Mouse (Mus musculus) limb, embryonic 13.5 days (tissue): ENCODE data around the gene Kmo. TPM values are rescaled to one million over a fixed set of nuclear protein-coding genes. Genes with fewer than 3 reads are reported as not detected.
A peak's percentile ranks its signal among the peaks of the same experiment; 100 is the strongest.

Experiments used
- ATAC-seq: fragments of 200-750 bp; cut with Nextera tagmentation; 2 replicates; pipeline ENCODE4 v1.8.0; 2017; ENCODE audit warnings: low read depth, moderate number of reproducible peaks, moderate TSS enrichment; ENCODE audit not compliant: low FRiP score
- H3K27ac ChIP-seq: fragments of 300-500 bp; sonication (generic); 2 replicates; pipeline ENCODE4 v1.5.1; 2015; ENCODE audit warnings: inconsistent platforms, mild to moderate bottlenecking, moderate library complexity
- H3K27me3 ChIP-seq: fragments of 300-500 bp; sonication (generic); 2 replicates; pipeline ENCODE4 v1.6.1; 2015; ENCODE audit warnings: mild to moderate bottlenecking, inconsistent platforms
- H3K36me3 ChIP-seq: fragments of 300-500 bp; sonication (generic); 2 replicates; pipeline ENCODE4 v1.6.1; 2015; ENCODE audit warnings: inconsistent platforms, mild to moderate bottlenecking, moderate library complexity
- H3K4me1 ChIP-seq: fragments of 300-500 bp; sonication (generic); 2 replicates; pipeline ENCODE4 v1.6.1; 2015; ENCODE audit warnings: inconsistent platforms
- H3K4me2 ChIP-seq: fragments of 300-500 bp; sonication (generic); replicated peaks from 2 replicates; pipeline ENCODE4 v1.6.1; 2015; ENCODE audit warnings: inconsistent platforms, mild to moderate bottlenecking, moderate library complexity
- H3K4me3 ChIP-seq: fragments of 300-500 bp; sonication (generic); 2 replicates; pipeline ENCODE4 v1.5.1; 2015; ENCODE audit warnings: moderate library complexity, mild to moderate bottlenecking, inconsistent platforms
- H3K9ac ChIP-seq: fragments of 300-500 bp; sonication (generic); 2 replicates; pipeline ENCODE4 v1.6.1; 2015; ENCODE audit warnings: mild to moderate bottlenecking, inconsistent platforms
- H3K9me3 ChIP-seq: fragments of 300-500 bp; sonication (generic); 2 replicates; pipeline ENCODE4 v1.6.1; 2016; ENCODE audit warnings: inconsistent platforms
- WGBS: fragments of 180-500 bp; shearing (Covaris S2); methylation state at CpG from one replicate; pipeline ENCODE4 v1.1.7; 2015; 5-methylcytosine and 5-hydroxymethylcytosine counted together
- polyA plus RNA-seq: library from polyadenylated mRNA; unstranded; fragments of >200 nt; fragmentation: Nextera tagmentation; extraction: Ambion mirVana; gene quantifications from 2 replicates; pipeline ENCODE4 v1.2.1, GENCODE M21; 2015

Gene Kmo
- polyA plus RNA-seq, 1 experiment from 2014 or later: 0.22 TPM

- Histone ChIP-seq H3K4me3 (no peak overlapping the region), H3K9ac (no peak overlapping the region), H3K27ac (no peak overlapping the region), H3K27me3 (no peaks in the 10 kb centered on the region), H3K4me1 (no peaks in the 10 kb centered on the region), H3K4me2 (no peak overlapping the region), H3K36me3 (no peaks in the 10 kb centered on the region), H3K9me3 (no peaks in the 10 kb centered on the region)
- WGBS: 89% methylated on average over 6 of the region's 6 CpGs
- ATAC-seq: no peak
Measured at GRCm38 (mm10) chr1:175675116-175675515, 54.9 kb downstream of the Kmo start.

- Histone ChIP-seq H3K27me3 (no peaks in the 10 kb centered on the region), H3K36me3 (no peaks in the 10 kb centered on the region), H3K4me3 (no peak overlapping the region), H3K9ac (no peak overlapping the region), H3K27ac (no peak overlapping the region), H3K9me3 (no peaks in the 10 kb centered on the region), H3K4me1 (no peaks in the 10 kb centered on the region), H3K4me2 (no peak overlapping the region)
- no peak for ATAC-seq
- 83% methylated on average over 6 of the region's 6 CpGs for WGBS
Measured at GRCm38 (mm10) chr1:175677459-175677858, 57.3 kb downstream of the Kmo start.

GRCm38 (mm10) chr1:175680995-175681394 lies 60.8 kb downstream of the Kmo start:
- no peaks in the 10 kb centered on the region for H3K27me3 ChIP-seq
- no peak overlapping the region for H3K4me3 ChIP-seq
- no peaks in the 10 kb centered on the region for H3K9me3 ChIP-seq
- WGBS: 94% methylated on average over 6 of the region's 6 CpGs
- H3K4me2 ChIP-seq: no peak overlapping the region
- H3K4me1 ChIP-seq: no peaks in the 10 kb centered on the region
- H3K9ac ChIP-seq: no peak overlapping the region
- H3K36me3 ChIP-seq: peaks cover 5% of the 10 kb centered on the region; the same call in 1 of the 2 replicates
- H3K27ac ChIP-seq: no peak overlapping the region
- ATAC-seq: no peak

GRCm38 (mm10) chr1:175691686-175692245 lies 71.6 kb downstream of the Kmo start:
- H3K36me3 ChIP-seq: peaks cover 14% of the 10 kb centered on the region
- peak overlapping the region; percentile 85 for H3K4me2 ChIP-seq
- H3K27me3 ChIP-seq: no peaks in the 10 kb centered on the region
- WGBS: 2% methylated on average over 22 of the region's 22 CpGs
- peak overlapping the region; percentile 76 for H3K27ac ChIP-seq
- no peaks in the 10 kb centered on the region for H3K9me3 ChIP-seq
- H3K4me1 ChIP-seq: peaks cover 14% of the 10 kb centered on the region
- H3K9ac ChIP-seq: peak overlapping the region; percentile 84
- no peak for ATAC-seq
- H3K4me3 ChIP-seq: peak overlapping the region; percentile 76

GRCm38 (mm10) chr1:175692246-175692996 lies 72.2 kb downstream of the Kmo start, which contains the start of the genes Opn3 and Chml:
Gene Opn3, minus strand, starts transcription at chr1:175692776.
Gene Chml, minus strand, starts transcription at chr1:175692901.
- H3K27me3 ChIP-seq: no peaks in the 10 kb centered on the region
- peak within 1 kb of the TSS; percentile 76 for H3K27ac ChIP-seq
- peak; percentile 98 for ATAC-seq
- H3K9ac ChIP-seq: peak within 1 kb of the TSS; percentile 84
- peak within 1 kb of the TSS; percentile 76 for H3K4me3 ChIP-seq
- peaks cover 9% of the 10 kb centered on the region for H3K36me3 ChIP-seq
- H3K4me1 ChIP-seq: peaks cover 14% of the 10 kb centered on the region
- peak within 1 kb of the TSS; percentile 85 for H3K4me2 ChIP-seq
- under 1% methylated on average over 55 of the region's 73 CpGs for WGBS
- H3K9me3 ChIP-seq: no peaks in the 10 kb centered on the region

- Histone ChIP-seq H3K4me3 (peak overlapping the region; percentile 76), H3K27ac (no peak overlapping the region), H3K9ac (peak overlapping the region; percentile 51; the same call in 1 of the 2 replicates), H3K27me3 (no peaks in the 10 kb centered on the region), H3K9me3 (no peaks in the 10 kb centered on the region), H3K4me2 (peak overlapping the region; percentile 63), H3K4me1 (peaks cover 14% of the 10 kb centered on the region), H3K36me3 (peaks cover 4% of the 10 kb centered on the region)
- WGBS: 1% methylated on average over 17 of the region's 17 CpGs
- ATAC-seq: no peak
Measured at GRCm38 (mm10) chr1:175692997-175693361, 72.8 kb downstream of the Kmo start.

- Histone ChIP-seq H3K4me1 (peaks cover 14% of the 10 kb centered on the region), H3K9me3 (no peaks in the 10 kb centered on the region), H3K9ac (peak overlapping the region; percentile 51; the same call in 1 of the 2 replicates), H3K36me3 (no peaks in the 10 kb centered on the region), H3K27me3 (no peaks in the 10 kb centered on the region), H3K4me3 (peak overlapping the region; percentile 76), H3K27ac (no peak overlapping the region), H3K4me2 (peak overlapping the region; percentile 63)
- 39% methylated on average over 12 of the region's 12 CpGs for WGBS
- no peak for ATAC-seq
Measured at GRCm38 (mm10) chr1:175693429-175693960, 73.3 kb downstream of the Kmo start.

GRCm38 (mm10) chr1:175698293-175698692 lies 78.1 kb downstream of the Kmo start, which contains the start of gene Wdr64:
Gene Wdr64, plus strand, starts transcription at chr1:175698593.
- Histone ChIP-seq H3K4me1 (no peaks in the 10 kb centered on the region), H3K9ac (no peak within 1 kb of the TSS), H3K27ac (no peak within 1 kb of the TSS), H3K4me2 (no peak within 1 kb of the TSS), H3K27me3 (no peaks in the 10 kb centered on the region), H3K36me3 (no peaks in the 10 kb centered on the region), H3K4me3 (no peak within 1 kb of the TSS), H3K9me3 (no peaks in the 10 kb centered on the region)
- no peak for ATAC-seq
- WGBS: 86% methylated on average over 1 of the region's 1 CpGs

- WGBS: 55% methylated on average over 3 of the region's 3 CpGs
Measured at GRCm38 (mm10) chr1:175699375-175699774, 79.2 kb downstream of the Kmo start.

GRCm38 (mm10) chr1:175699796-175700195 lies 79.6 kb downstream of the Kmo start:
- H3K4me2 ChIP-seq: no peak overlapping the region
- H3K9ac ChIP-seq: no peak overlapping the region
- 21% methylated on average over 4 of the region's 4 CpGs for WGBS
- H3K27ac ChIP-seq: no peak overlapping the region
- H3K4me3 ChIP-seq: no peak overlapping the region
- no peaks in the 10 kb centered on the region for H3K36me3 ChIP-seq
- ATAC-seq: peak; percentile 24; the same call in 1 of the 2 replicates
- H3K9me3 ChIP-seq: no peaks in the 10 kb centered on the region
- H3K27me3 ChIP-seq: no peaks in the 10 kb centered on the region
- no peaks in the 10 kb centered on the region for H3K4me1 ChIP-seq

More at GRCm38 (mm10) chr1:175699375-175699774, 79.2 kb downstream of the Kmo start:
- H3K4me2 ChIP-seq: no peak overlapping the region
- no peak overlapping the region for H3K27ac ChIP-seq
- H3K4me3 ChIP-seq: no peak overlapping the region
- no peak overlapping the region for H3K9ac ChIP-seq
- H3K36me3 ChIP-seq: no peaks in the 10 kb centered on the region
- no peaks in the 10 kb centered on the region for H3K4me1 ChIP-seq
- ATAC-seq: no peak
- no peaks in the 10 kb centered on the region for H3K27me3 ChIP-seq
- no peaks in the 10 kb centered on the region for H3K9me3 ChIP-seq

GRCm38 (mm10) chr1:175701145-175701544 lies 81.0 kb downstream of the Kmo start:
- Histone ChIP-seq H3K27me3 (no peaks in the 10 kb centered on the region), H3K36me3 (no peaks in the 10 kb centered on the region), H3K4me1 (no peaks in the 10 kb centered on the region), H3K4me2 (no peak overlapping the region), H3K4me3 (no peak overlapping the region), H3K9me3 (no peaks in the 10 kb centered on the region), H3K9ac (no peak overlapping the region), H3K27ac (no peak overlapping the region)
- no peak for ATAC-seq
- 68% methylated on average over 4 of the region's 4 CpGs for WGBS

- Histone ChIP-seq H3K9ac (no peak overlapping the region), H3K4me1 (no peaks in the 10 kb centered on the region), H3K4me2 (no peak overlapping the region), H3K27ac (no peak overlapping the region), H3K27me3 (no peaks in the 10 kb centered on the region), H3K36me3 (no peaks in the 10 kb centered on the region), H3K4me3 (no peak overlapping the region), H3K9me3 (no peaks in the 10 kb centered on the region)
- no peak for ATAC-seq
- 44% methylated on average over 5 of the region's 5 CpGs for WGBS
Measured at GRCm38 (mm10) chr1:175707599-175707998, 87.4 kb downstream of the Kmo start.
